Mouse (Mus musculus) forebrain, postnatal 0 days (tissue): ENCODE results near the gene Gstt2. TPM values are rescaled to one million over a fixed set of nuclear protein-coding genes. Genes with fewer than 3 reads are reported as not detected.
A peak's percentile ranks its signal among the peaks of the same experiment; 100 is the strongest.
"Not testable (repeated sequence)": the region's sequence is repeated elsewhere in the genome, so short reads cannot be mapped to it uniquely, and the experiment has no call there.

Experiments used
- ATAC-seq: fragments of 200-750 bp; cut with Nextera tagmentation; 2 replicates; pipeline ENCODE4 v1.8.0; 2017; ENCODE audit warnings: mild to moderate bottlenecking, moderate library complexity
- DNase-seq: peaks from one replicate; pipeline ENCODE4 v3.0.0-alpha.2; 2015
- H3K27ac ChIP-seq: fragments of 300-500 bp; sonication (generic); 2 replicates; pipeline ENCODE4 v1.5.1; 2014; ENCODE audit warnings: low read depth, mild to moderate bottlenecking, antibody characterized with exemption, low read length, moderate library complexity, mixed read lengths
- H3K27me3 ChIP-seq: fragments of 300-500 bp; sonication (generic); 2 replicates; pipeline ENCODE4 v1.6.1; 2014; ENCODE audit warnings: mild to moderate bottlenecking, low read length, mixed read lengths; ENCODE audit not compliant: insufficient read depth
- H3K36me3 ChIP-seq: fragments of 300-500 bp; sonication (generic); 2 replicates; pipeline ENCODE4 v1.6.1; 2014; ENCODE audit warnings: mild to moderate bottlenecking, moderate library complexity; ENCODE audit not compliant: insufficient read depth
- H3K4me1 ChIP-seq: fragments of 300-500 bp; sonication (generic); 2 replicates; pipeline ENCODE4 v1.6.1; 2014; ENCODE audit warnings: antibody characterized with exemption; ENCODE audit not compliant: insufficient read depth
- H3K4me2 ChIP-seq: fragments of 300-500 bp; sonication (generic); 2 replicates; pipeline ENCODE4 v1.6.1; 2014; ENCODE audit warnings: low read depth, mild to moderate bottlenecking, moderate library complexity
- H3K4me3 ChIP-seq: fragments of 300-500 bp; sonication (generic); 2 replicates; pipeline ENCODE4 v1.5.1; 2014; ENCODE audit warnings: low read depth, low read length, mixed read lengths
- H3K9ac ChIP-seq: fragments of 300-500 bp; sonication (generic); 2 replicates; pipeline ENCODE4 v1.6.1; 2014; ENCODE audit warnings: mild to moderate bottlenecking
- H3K9me3 ChIP-seq: fragments of 300-500 bp; sonication (generic); 2 replicates; pipeline ENCODE4 v1.6.1; 2016; ENCODE audit warnings: low read length
- CTCF ChIP-seq: sonication (generic); IDR thresholded peaks from 2 replicates; pipeline ENCODE4 v1.5.1; 2016; ENCODE audit warnings: antibody characterized with exemption, control low read depth, low read depth
- WGBS: fragments of 180-500 bp; shearing (Covaris S2); extraction: QIAGEN DNeasy Blood & Tissue Kit; methylation state at CpG from one replicate; pipeline ENCODE4 v1.1.7; 2014; 5-methylcytosine and 5-hydroxymethylcytosine counted together
- polyA plus RNA-seq: library from polyadenylated mRNA; unstranded; fragments of >200 nt; fragmentation: Nextera tagmentation; extraction: Ambion mirVana; gene quantifications from 2 replicates; pipeline ENCODE4 v1.2.1, GENCODE M21; 2015
- total RNA-seq: library from RNA; depleted of rRNA; stranded (reverse); fragments of >200 nt; gene quantifications from 2 replicates; pipeline ENCODE4 v1.2.3, GENCODE M21; 2014

The Gstt2 gene
- total and polyA plus RNA-seq, 2 experiments from 2014 or later, result 5.1 to 7.4 TPM

DNA sequence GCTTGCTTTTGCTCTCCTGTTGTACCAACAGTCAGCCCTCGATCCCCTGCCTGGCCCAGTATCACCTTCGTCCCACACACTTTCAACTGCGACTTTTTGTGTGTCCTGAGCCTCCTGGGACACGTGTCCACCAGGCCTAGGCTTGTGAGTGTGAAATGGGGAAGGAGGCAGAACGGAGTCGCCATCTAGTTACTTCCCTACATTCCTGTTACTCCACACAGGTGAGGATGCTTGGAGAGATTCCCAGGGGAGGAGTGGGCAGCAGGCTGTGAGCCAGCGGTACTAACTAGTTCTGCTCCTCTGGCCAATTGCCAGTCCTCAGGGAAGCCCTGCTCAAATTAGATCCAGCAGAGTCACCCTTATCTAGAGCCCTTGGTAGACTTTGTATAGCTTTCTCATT is 23.5 kb upstream of the Gstt2 start:
- no peak for ATAC-seq
- peaks cover 11% of the 10 kb centered on the region for H3K4me1 ChIP-seq
- no peaks in the 10 kb centered on the region for H3K9me3 ChIP-seq
- no peaks in the 10 kb centered on the region for H3K27me3 ChIP-seq
- no peak overlapping the region for H3K4me3 ChIP-seq
- H3K27ac ChIP-seq, result peak overlapping the region; percentile 92
- peaks cover 12% of the 10 kb centered on the region for H3K36me3 ChIP-seq
- no peak for DNase-seq
- no peak for TF ChIP-seq CTCF
- 32% methylated on average over 7 of the region's 7 CpGs for WGBS
- H3K4me2 ChIP-seq, result peak overlapping the region; percentile 65
- H3K9ac ChIP-seq, result 0 out of 2 replicates have a peak overlapping the region, but pooled peaks have one; percentile 95

DNA sequence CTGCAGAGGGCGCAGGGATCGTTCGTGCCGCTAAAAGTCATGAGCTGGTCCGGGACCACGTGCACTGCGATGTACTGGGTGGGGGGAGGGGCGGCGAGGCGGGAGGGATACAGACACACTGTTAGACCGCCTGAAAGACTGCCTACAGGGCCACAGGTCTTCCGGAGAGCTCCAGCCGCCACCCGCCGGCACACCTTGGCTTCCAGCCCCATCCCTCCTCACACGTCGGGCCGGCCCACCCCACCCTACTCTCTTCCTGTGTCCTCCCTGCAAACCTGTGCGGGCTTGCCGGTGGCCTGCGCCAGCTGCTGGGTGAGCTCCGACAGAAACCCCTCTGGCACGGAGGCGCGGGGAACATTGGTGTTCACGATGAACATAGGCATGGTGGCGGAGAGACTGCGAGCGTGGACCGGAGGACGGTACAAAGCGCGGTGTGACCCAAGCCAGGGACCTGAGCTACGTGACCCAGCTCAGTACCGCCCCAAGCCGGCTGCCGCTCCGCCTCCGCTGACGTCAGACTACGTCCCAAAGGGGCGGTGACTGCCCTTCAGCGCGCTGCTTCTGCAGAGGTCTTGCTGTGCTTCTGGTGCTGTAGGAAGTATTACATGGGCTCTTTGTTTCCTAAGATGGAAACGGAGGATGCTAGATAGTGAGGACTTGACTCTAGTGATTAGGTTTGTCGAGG is 22.7 kb upstream of the Gstt2 start, which contains the start of gene Mif:
TSS of gene Mif (minus strand) at position 455 of the 685 bp plus-strand sequence.
- not testable (repeated sequence) for H3K9me3 ChIP-seq, H3K27me3 ChIP-seq
- Histone ChIP-seq H3K4me1 (peaks cover 11% of the 10 kb centered on the region), H3K9ac (peak within 1 kb of the TSS; percentile 95), H3K27ac (peak within 1 kb of the TSS; percentile 92), H3K36me3 (peaks cover 12% of the 10 kb centered on the region), H3K4me2 (peak within 1 kb of the TSS; percentile 65), H3K4me3 (peak within 1 kb of the TSS; percentile 75)
- peak; percentile 97 for ATAC-seq
- DNase-seq, result peak; percentile 95
- TF ChIP-seq CTCF, result peak; percentile 18; the same call in 1 of the 2 replicates
- WGBS, result 2% methylated on average over 42 of the region's 46 CpGs

DNA sequence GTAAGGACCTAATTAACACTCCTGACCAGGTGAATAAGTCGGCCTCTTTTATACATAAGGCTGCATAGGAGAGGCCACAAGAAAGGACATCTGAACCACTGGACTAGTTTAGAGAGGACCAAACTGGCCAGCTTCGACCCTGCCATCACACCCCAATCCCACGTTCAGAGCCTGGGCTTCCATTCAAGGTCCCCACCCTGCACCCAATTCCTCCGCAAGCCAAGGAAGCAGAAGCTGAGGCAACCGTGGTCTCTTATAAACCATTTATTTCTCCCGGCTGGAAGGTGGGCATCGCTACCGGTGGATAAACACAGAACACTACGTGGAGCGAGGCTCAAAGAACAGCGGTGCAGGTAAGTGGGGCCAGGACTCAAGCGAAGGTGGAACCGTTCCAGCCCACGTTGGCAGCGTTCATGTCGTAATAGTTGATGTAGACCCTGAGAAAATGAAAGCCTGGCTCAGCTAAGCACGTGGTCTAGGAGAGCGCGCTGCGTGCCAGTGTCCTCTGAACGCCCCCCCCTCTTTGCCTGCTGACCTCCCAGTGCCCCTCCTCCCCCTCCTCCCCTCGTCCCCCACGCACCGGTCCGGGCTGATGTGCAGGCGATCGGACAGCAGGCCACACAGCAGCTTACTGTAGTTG is 22.0 kb upstream of the Gstt2 start:
- peak overlapping the region; percentile 65 for H3K4me2 ChIP-seq
- peak overlapping the region; percentile 92 for H3K27ac ChIP-seq
- peaks cover 11% of the 10 kb centered on the region for H3K4me1 ChIP-seq
- peak overlapping the region; percentile 75 for H3K4me3 ChIP-seq
- DNase-seq, result peak; percentile 71
- peak; percentile 78 for ATAC-seq
- TF ChIP-seq CTCF, result no peak
- WGBS, result under 1% methylated on average over 27 of the region's 27 CpGs
- H3K9ac ChIP-seq, result peak overlapping the region; percentile 95
- no peaks in the 10 kb centered on the region for H3K9me3 ChIP-seq
- no peaks in the 10 kb centered on the region for H3K27me3 ChIP-seq
- peaks cover 12% of the 10 kb centered on the region for H3K36me3 ChIP-seq

DNA sequence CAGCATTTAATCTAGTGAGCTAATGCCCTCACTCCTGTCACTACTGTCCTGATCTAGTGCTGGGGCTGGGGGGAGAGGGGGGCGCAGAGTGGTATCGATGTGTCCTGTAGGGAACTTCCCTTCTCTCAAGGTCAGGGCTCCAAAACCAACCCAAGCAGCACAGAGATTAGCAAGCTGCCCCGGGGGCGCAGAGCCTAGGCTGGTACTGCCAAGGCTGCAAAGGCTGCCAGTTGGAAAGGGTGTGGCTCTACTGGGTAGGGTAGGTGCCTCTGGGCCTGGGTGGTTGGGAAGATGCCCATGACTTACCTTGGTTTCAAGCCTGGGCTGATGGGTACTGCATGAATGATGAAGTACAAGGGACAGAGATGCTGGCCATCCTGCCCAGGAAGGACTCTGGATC is 20.4 kb upstream of the Gstt2 start:
- ATAC-seq, result no peak
- no peak for DNase-seq
- no peak overlapping the region for H3K9ac ChIP-seq
- 0 out of 2 replicates have a peak overlapping the region, but pooled peaks have one; percentile 65 for H3K4me2 ChIP-seq
- H3K4me1 ChIP-seq, result peaks cover 11% of the 10 kb centered on the region
- H3K27me3 ChIP-seq, result no peaks in the 10 kb centered on the region
- H3K36me3 ChIP-seq, result peaks cover 12% of the 10 kb centered on the region
- no peak overlapping the region for H3K27ac ChIP-seq
- H3K4me3 ChIP-seq, result no peak overlapping the region
- no peak for TF ChIP-seq CTCF
- 93% methylated on average over 4 of the region's 4 CpGs for WGBS
- no peaks in the 10 kb centered on the region for H3K9me3 ChIP-seq

DNA sequence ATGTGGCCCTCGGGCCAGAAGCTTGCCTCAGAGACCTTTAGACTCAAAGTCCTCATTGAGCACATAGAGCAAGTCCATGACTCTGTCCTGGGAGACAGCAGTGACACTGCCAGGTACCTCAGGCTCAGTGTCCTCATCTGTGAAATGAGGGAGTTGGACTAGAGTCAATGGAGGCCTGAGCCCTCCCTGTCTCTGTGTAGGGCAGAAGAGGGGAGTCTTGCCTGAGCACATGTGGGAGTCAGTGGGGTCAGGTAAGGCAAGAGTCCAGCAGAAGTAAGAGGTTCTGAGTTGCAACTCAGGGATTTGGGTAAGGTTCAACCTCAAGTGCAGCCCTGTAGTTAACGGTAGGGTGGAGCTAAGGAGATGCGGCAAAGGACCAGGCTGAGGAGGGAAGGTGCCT is 19.8 kb upstream of the Gstt2 start:
- Histone ChIP-seq H3K9me3 (no peaks in the 10 kb centered on the region), H3K4me1 (peaks cover 11% of the 10 kb centered on the region), H3K4me2 (no peak overlapping the region), H3K9ac (no peak overlapping the region), H3K27ac (no peak overlapping the region), H3K27me3 (no peaks in the 10 kb centered on the region), H3K36me3 (peaks cover 12% of the 10 kb centered on the region), H3K4me3 (no peak overlapping the region)
- DNase-seq (no peak), ATAC-seq (no peak)
- WGBS, result 80% methylated on average over 3 of the region's 3 CpGs
- no peak for TF ChIP-seq CTCF

DNA sequence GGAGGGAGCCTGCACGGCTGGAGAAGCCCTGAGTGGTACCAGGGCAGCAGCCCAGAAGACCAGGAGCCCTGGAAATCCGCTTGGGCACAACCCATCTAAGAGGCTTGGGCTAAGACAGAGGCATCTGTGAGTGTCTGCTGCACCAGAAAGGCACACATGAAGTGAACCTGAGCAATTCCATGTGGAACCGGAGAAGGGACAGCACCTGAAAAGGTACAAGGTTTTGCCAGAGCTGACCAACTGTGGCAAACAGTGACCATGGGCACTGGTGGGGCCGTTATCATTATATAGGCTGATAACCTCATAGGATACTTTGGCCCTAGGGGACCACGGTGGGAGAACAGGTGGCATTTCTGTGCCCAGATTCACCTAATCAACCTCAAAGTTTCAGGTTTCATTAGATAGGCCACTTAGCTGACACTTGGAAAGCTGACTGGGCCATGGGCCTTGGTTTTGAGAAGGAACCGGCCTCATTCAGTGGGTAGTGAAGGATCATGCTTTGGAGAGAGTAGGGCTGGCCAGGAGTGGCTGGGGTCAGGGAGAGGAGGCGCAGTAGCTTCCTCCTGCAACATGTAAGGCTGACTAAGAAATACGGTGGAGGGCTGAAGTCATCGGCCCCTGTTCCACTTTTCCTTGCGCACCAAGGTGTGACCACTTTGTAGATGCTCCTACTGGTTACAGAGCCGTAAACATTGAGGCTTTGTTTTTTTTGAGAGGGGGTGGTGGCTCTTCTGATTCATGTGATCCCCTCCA is 19.1 kb upstream of the Gstt2 start:
- peaks cover 12% of the 10 kb centered on the region for H3K36me3 ChIP-seq
- ATAC-seq, result no peak
- no peak for TF ChIP-seq CTCF
- no peak for DNase-seq
- no peaks in the 10 kb centered on the region for H3K9me3 ChIP-seq
- no peak overlapping the region for H3K27ac ChIP-seq
- no peak overlapping the region for H3K9ac ChIP-seq
- H3K4me2 ChIP-seq, result no peak overlapping the region
- H3K27me3 ChIP-seq, result no peaks in the 10 kb centered on the region
- peaks cover 11% of the 10 kb centered on the region for H3K4me1 ChIP-seq
- H3K4me3 ChIP-seq, result no peak overlapping the region
- WGBS, result 88% methylated on average over 11 of the region's 11 CpGs
